Mouse (Mus musculus) heart, embryonic 14.5 days (tissue): ENCODE data around the gene Rmnd5b. TPM values are rescaled to one million over a fixed set of nuclear protein-coding genes. Genes with fewer than 3 reads are reported as not detected.

Source experiments
- ATAC-seq: fragments of 200-750 bp; cut with Nextera tagmentation; 2 replicates; pipeline ENCODE4 v1.8.0; 2017; ENCODE audit warnings: low read depth, moderate TSS enrichment; ENCODE audit not compliant: insufficient number of reproducible peaks, insufficient read depth, low FRiP score
- H3K27ac ChIP-seq, 2 experiments: fragments of 200-500 bp in 1 of 2; fragments of 300-500 bp in 1 of 2; sonication (generic) in 1 of 2; replicated peaks in 1 of 2; 2 replicates each; pipeline ENCODE4 v1.5.1; 2012 to 2014; ENCODE audit warnings: low read depth in 2 of 2, low read length in 2 of 2, control low read depth in 1 of 2, mild to moderate bottlenecking in 1 of 2, mixed read lengths in 1 of 2; ENCODE audit not compliant: control insufficient read depth in 1 of 2, insufficient read depth in 1 of 2
- H3K27me3 ChIP-seq: fragments of 300-500 bp; sonication (generic); 2 replicates; pipeline ENCODE4 v1.6.1; 2014; ENCODE audit warnings: mild to moderate bottlenecking, low read length, control low read depth; ENCODE audit not compliant: control insufficient read depth, insufficient read depth
- H3K36me3 ChIP-seq: fragments of 300-500 bp; sonication (generic); 2 replicates; pipeline ENCODE4 v1.6.1; 2014; ENCODE audit warnings: mild to moderate bottlenecking, control low read depth, low read length, mixed read lengths; ENCODE audit not compliant: control insufficient read depth, insufficient read depth
- H3K4me1 ChIP-seq, 2 experiments: fragments of 200-500 bp in 1 of 2; fragments of 300-500 bp in 1 of 2; sonication (generic) in 1 of 2; 2 replicates each; pipeline ENCODE4 v1.6.1; 2012 to 2014; ENCODE audit warnings: low read length in 2 of 2, control low read depth in 1 of 2, mixed read lengths in 1 of 2; ENCODE audit not compliant: control insufficient read depth in 2 of 2, insufficient read depth in 2 of 2
- H3K4me2 ChIP-seq: fragments of 300-500 bp; sonication (generic); 2 replicates; pipeline ENCODE4 v1.6.1; 2014; ENCODE audit warnings: mild to moderate bottlenecking, low read length
- H3K4me3 ChIP-seq, 2 experiments: fragments of 200-500 bp in 1 of 2; fragments of 300-500 bp in 1 of 2; sonication (generic) in 1 of 2; 2 replicates each; pipeline ENCODE4 v1.5.1; 2012 to 2014; ENCODE audit warnings: low read length in 2 of 2, mild to moderate bottlenecking in 2 of 2, control low read depth in 1 of 2, low read depth in 1 of 2, moderate library complexity in 1 of 2; ENCODE audit not compliant: control insufficient read depth in 1 of 2, insufficient read depth in 1 of 2
- H3K9ac ChIP-seq: fragments of 300-500 bp; sonication (generic); 2 replicates; pipeline ENCODE4 v1.6.1; 2014; ENCODE audit warnings: mild to moderate bottlenecking, low read length
- H3K9me3 ChIP-seq: fragments of 300-500 bp; sonication (generic); 2 replicates; pipeline ENCODE4 v1.6.1; 2016; ENCODE audit warnings: low read length, control low read depth; ENCODE audit not compliant: control insufficient read depth
- WGBS: fragments of 180-500 bp; shearing (Covaris S2); extraction: QIAGEN DNeasy Blood & Tissue Kit; methylation state at CpG from one replicate; pipeline ENCODE4 v1.1.7; 2014; 5-methylcytosine and 5-hydroxymethylcytosine counted together
- polyA plus RNA-seq: library from polyadenylated mRNA; unstranded; fragments of >200 nt; fragmentation: Nextera tagmentation; extraction: Ambion mirVana; gene quantifications from 2 replicates; pipeline ENCODE4 v1.2.1, GENCODE M21; 2014

The Rmnd5b gene
- polyA plus RNA-seq, 1 experiment from 2014 or later, result 32.1 TPM

- H3K36me3 ChIP-seq, result peaks cover 21% of the 10 kb centered on the region
- no peak overlapping the region for H3K4me3 ChIP-seq
- H3K9me3 ChIP-seq, result no peaks in the 10 kb centered on the region
- no peak for ATAC-seq
- H3K27me3 ChIP-seq, result no peaks in the 10 kb centered on the region
- WGBS, result 22% methylated on average over 8 of the region's 8 CpGs
- H3K4me1 ChIP-seq, result peaks cover 8 to 22% of the 10 kb centered on the region in 2 experiments
- no peak overlapping the region for H3K9ac ChIP-seq
- H3K4me2 ChIP-seq, result no peak overlapping the region
- H3K27ac ChIP-seq, result no peak overlapping the region
Measured at GRCm38 (mm10) chr11:51582713-51583112, 53.0 kb downstream of the Rmnd5b start.

GRCm38 (mm10) chr11:51579024-51579423, 56.7 kb downstream of the Rmnd5b start:
- Histone ChIP-seq H3K4me2 (no peak overlapping the region), H3K27me3 (no peaks in the 10 kb centered on the region), H3K9me3 (no peaks in the 10 kb centered on the region), H3K4me3 (no peak overlapping the region), H3K27ac (no peak overlapping the region), H3K9ac (no peak overlapping the region), H3K4me1 (peaks cover 5 to 11% of the 10 kb centered on the region in 2 experiments; a peak in 3 of 4 replicates), H3K36me3 (no peaks in the 10 kb centered on the region)
- 58% methylated on average over 4 of the region's 4 CpGs for WGBS
- ATAC-seq, result no peak

- Histone ChIP-seq H3K4me1 (peaks cover 0 to 2% of the 10 kb centered on the region in 2 experiments; a peak in 1 of 4 replicates), H3K4me2 (no peak overlapping the region), H3K36me3 (no peaks in the 10 kb centered on the region), H3K27me3 (no peaks in the 10 kb centered on the region), H3K4me3 (no peak overlapping the region), H3K27ac (no peak overlapping the region), H3K9me3 (no peaks in the 10 kb centered on the region), H3K9ac (no peak overlapping the region)
- 83% methylated on average over 7 of the region's 7 CpGs for WGBS
- ATAC-seq, result no peak
Measured at GRCm38 (mm10) chr11:51577587-51577986, 58.1 kb downstream of the Rmnd5b start.

- Histone ChIP-seq H3K4me3 (no peak overlapping the region), H3K9ac (no peak overlapping the region), H3K27me3 (no peaks in the 10 kb centered on the region), H3K4me1 (peaks cover 0 to 2% of the 10 kb centered on the region in 2 experiments; a peak in 1 of 4 replicates), H3K27ac (no peak overlapping the region), H3K9me3 (no peaks in the 10 kb centered on the region), H3K36me3 (no peaks in the 10 kb centered on the region), H3K4me2 (no peak overlapping the region)
- WGBS, result 76% methylated on average over 4 of the region's 4 CpGs
- no peak for ATAC-seq
Measured at GRCm38 (mm10) chr11:51576454-51576853, 59.2 kb downstream of the Rmnd5b start.

Other genes starting within 250 kb of the Rmnd5b start
- 16.1 and 17.1 TPM in 2 replicates for gene Phykpl, start 51.1 kb downstream of the Rmnd5b start, polyA plus RNA-seq
- gene Hnrnpab, start 29.0 kb downstream of the Rmnd5b start, polyA plus RNA-seq, result 350 and 369 TPM in 2 replicates
- gene Nhp2, start 16.2 kb downstream of the Rmnd5b start, polyA plus RNA-seq, result 87.9 and 89.9 TPM in 2 replicates
- gene N4bp3, start 14.9 kb upstream of the Rmnd5b start, polyA plus RNA-seq, result 10.7 and 12.9 TPM in 2 replicates
- 0.94 and 1.2 TPM in 2 replicates for gene D930048N14Rik, start 15.1 kb upstream of the Rmnd5b start, polyA plus RNA-seq
- 62.8 and 68.2 TPM in 2 replicates for gene 0610009B22Rik, start 53.0 kb upstream of the Rmnd5b start, polyA plus RNA-seq
- 12.0 and 12.3 TPM in 2 replicates for gene Sec24a, start 127.7 kb upstream of the Rmnd5b start, polyA plus RNA-seq
- 140 and 148 TPM in 2 replicates for gene Sar1b, start 127.8 kb upstream of the Rmnd5b start, polyA plus RNA-seq
- 0.43 and 0.61 TPM in 2 replicates for gene Jade2, start 221.8 kb upstream of the Rmnd5b start, polyA plus RNA-seq